Mouse (Mus musculus) CD4-positive naive resting alpha-beta T cell, adult 57 days (primary cell): ENCODE measurements around the gene Lig4. TPM values are rescaled to one million over a fixed set of nuclear protein-coding genes. Genes with fewer than 3 reads are reported as not detected.

Source experiments
- total RNA-seq: library from RNA; stranded (reverse); gene quantifications from one replicate; pipeline ENCODE4 v1.2.4, GENCODE M21; 2023

Lig4 gene
- total RNA-seq = 4.6 TPM

DNA sequence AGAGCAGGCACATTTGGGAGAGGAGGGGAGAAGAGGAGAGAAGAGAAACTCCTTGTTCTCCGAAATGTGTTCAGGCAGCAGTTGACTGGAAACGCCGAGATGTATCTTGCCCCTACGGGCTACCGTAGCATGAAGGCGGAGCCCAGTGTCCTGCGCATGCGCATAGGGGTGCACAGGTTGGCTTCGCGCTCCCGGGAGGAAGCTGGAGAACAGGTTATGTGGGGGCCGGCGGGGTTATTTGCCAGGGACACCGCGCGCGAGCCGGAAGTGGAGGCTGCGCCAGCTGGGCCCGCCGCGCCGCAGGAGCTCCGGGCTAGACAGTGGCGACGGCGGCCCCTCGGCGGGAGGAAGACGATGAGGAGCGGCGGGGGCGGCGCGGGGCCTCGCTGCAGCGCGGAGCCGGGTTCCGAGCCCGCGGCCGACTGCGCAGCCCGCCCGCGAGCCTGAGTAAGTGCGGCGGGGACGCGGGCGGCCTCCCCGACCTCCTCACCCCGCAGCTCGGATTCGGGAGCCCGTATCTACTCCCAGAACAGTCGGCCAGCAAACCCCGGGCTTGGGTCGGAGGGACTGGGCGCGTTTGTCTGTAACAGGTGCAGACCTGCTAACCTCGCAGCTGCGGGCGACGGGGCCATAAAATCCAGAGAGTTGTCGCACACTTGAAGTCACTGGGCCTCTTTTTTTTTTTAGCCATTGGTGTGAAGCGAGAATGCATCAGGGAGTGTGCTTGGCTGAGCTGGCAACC, at the start of gene Lig4, which contains the start of gene Abhd13:
Lig4 (minus strand) TSS at position 114 of the 742 bp plus-strand sequence.
Abhd13 (plus strand) TSS at position 135 of the 742 bp plus-strand sequence.

DNA sequence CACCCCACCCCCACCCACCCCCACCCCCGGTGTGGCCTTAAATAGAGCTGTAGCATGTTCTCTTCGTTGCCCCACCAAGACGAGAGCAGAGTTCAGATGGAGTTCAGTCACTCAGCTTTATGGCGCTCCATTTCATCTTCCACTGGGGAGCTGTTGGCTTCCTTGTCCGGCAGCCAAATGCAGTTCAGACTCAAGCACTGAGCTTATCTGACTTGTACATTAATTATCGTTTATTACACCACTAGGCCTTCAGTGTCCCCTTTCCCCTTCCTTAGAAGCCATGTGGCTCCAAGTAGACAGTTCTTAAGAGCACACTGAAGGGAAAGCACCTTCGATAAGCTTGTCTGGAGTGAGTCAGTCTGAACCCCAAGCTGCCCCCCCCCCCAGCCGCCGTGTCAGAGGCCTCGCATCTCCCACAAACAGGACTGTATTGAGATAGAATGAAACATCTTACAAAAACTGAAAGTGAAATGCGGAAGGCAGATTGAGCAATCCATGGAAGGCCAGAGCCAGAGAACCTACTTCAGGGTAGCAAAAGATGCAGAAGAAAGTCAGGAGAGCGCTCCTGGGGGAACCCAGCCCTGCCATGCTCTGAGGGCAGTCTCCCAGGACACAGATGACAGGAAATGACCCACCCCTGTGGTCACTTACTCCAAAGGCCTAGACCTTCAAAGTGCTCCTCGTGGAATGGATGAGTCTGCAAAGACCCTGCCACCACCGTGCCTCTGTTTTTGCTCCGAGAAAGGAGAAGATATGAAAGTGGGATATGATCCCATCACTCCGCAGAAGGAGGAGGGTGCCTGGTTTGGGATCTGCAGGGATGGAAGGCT, 28.9 kb upstream of the Lig4 start, which contains the start of gene Tnfsf13b:
Tnfsf13b (plus strand) TSS at position 312 of the 830 bp plus-strand sequence.

Other genes with a start within 250 kb of the Lig4 start
- gene Fam155a, start 206.5 kb downstream of the Lig4 start, total RNA-seq = not detected
- not detected for gene Gm10217, start 113.4 kb downstream of the Lig4 start, total RNA-seq
- gene Abhd13, start within 50 bp of the Lig4 start, total RNA-seq = 15.1 TPM
- 1.3 TPM for gene Tnfsf13b, start 28.8 kb upstream of the Lig4 start, total RNA-seq
- not detected for gene Myo16, start 176.2 kb upstream of the Lig4 start, total RNA-seq